Mouse (Mus musculus): ENCODE results near the gene Wdr17.

GRCm38 (mm10) chr8:54780134-54780942 is 106.6 kb downstream of the Wdr17 start:
- TF ChIP-seq CTCF (conservative IDR thresholded peaks at IDR 0.05 in 1 of 2, IDR thresholded peaks at IDR 0.05 in 1 of 2; ENCODE audit: low read depth in 2 of 2, low read length in 2 of 2) (no peak), POLR2AphosphoS2 (IDR thresholded peaks at IDR 0.05; ENCODE audit: low read depth, low read length) (no peak), EP300 (IDR thresholded peaks at IDR 0.05; ENCODE audit: low read length) (peak; percentile 47), MXI1 (IDR thresholded peaks at IDR 0.05; ENCODE audit: low read depth, low read length) (no peak), MAX (IDR thresholded peaks at IDR 0.05; ENCODE audit: low read length) (no peak), NELFE (IDR thresholded peaks at IDR 0.05; ENCODE audit: low read depth, low read length) (0 out of 2 replicates have a peak, but pooled peaks have one; percentile 21)

Measured in CH12.LX (cell line).